Mouse (Mus musculus) forebrain, embryonic 14.5 days (tissue): Measurements from ENCODE around the gene Izumo1r. TPM values are rescaled to one million over a fixed set of nuclear protein-coding genes. Genes with fewer than 3 reads are reported as not detected.

Experiments used
- ATAC-seq: fragments of 200-750 bp; cut with Nextera tagmentation; 2 replicates; pipeline ENCODE4 v1.8.0; 2017; ENCODE audit warnings: mild to moderate bottlenecking, moderate library complexity
- DNase-seq: peaks from one replicate; pipeline ENCODE4 v3.0.0-alpha.2; 2015; ENCODE audit warnings: low spot score
- H3K27ac ChIP-seq: fragments of 300-500 bp; sonication (generic); 2 replicates; pipeline ENCODE4 v1.5.1; 2014; ENCODE audit warnings: low read depth, mild to moderate bottlenecking, control low read depth, low read length, moderate library complexity
- H3K27me3 ChIP-seq: fragments of 300-500 bp; sonication (generic); replicated peaks from 2 replicates; pipeline ENCODE4 v1.6.1; 2014; ENCODE audit warnings: low read length, control low read depth, mixed read lengths; ENCODE audit not compliant: control insufficient read depth, insufficient read depth
- H3K36me3 ChIP-seq: fragments of 300-500 bp; sonication (generic); 2 replicates; pipeline ENCODE4 v1.6.1; 2014; ENCODE audit warnings: low read length, control low read depth; ENCODE audit not compliant: control insufficient read depth, insufficient read depth
- H3K4me1 ChIP-seq: fragments of 300-500 bp; sonication (generic); 2 replicates; pipeline ENCODE4 v1.6.1; 2014; ENCODE audit warnings: antibody characterized with exemption, low read length, control low read depth; ENCODE audit not compliant: control insufficient read depth, insufficient read depth
- H3K4me2 ChIP-seq: fragments of 300-500 bp; sonication (generic); 2 replicates; pipeline ENCODE4 v1.6.1; 2014; ENCODE audit warnings: mild to moderate bottlenecking, control low read depth, low read length
- H3K4me3 ChIP-seq: fragments of 300-500 bp; sonication (generic); 2 replicates; pipeline ENCODE4 v1.5.1; 2014; ENCODE audit warnings: low read depth, low read length, control low read depth
- H3K9ac ChIP-seq: fragments of 300-500 bp; sonication (generic); 2 replicates; pipeline ENCODE4 v1.6.1; 2014; ENCODE audit warnings: mild to moderate bottlenecking, low read length, control low read depth, moderate library complexity
- H3K9me3 ChIP-seq: fragments of 300-500 bp; sonication (generic); replicated peaks from 2 replicates; pipeline ENCODE4 v1.6.1; 2016; ENCODE audit warnings: low read length, control low read depth, mixed read lengths; ENCODE audit not compliant: control insufficient read depth
- WGBS: fragments of 180-500 bp; shearing (Covaris S2); extraction: QIAGEN DNeasy Blood & Tissue Kit; methylation state at CpG from one replicate; pipeline ENCODE4 v1.1.7; 2014; 5-methylcytosine and 5-hydroxymethylcytosine counted together
- polyA plus RNA-seq: library from polyadenylated mRNA; unstranded; fragments of >200 nt; fragmentation: Nextera tagmentation; extraction: Ambion mirVana; gene quantifications from 2 replicates; pipeline ENCODE4 v1.2.1, GENCODE M21; 2014

The Izumo1r gene
- polyA plus RNA-seq, 1 experiment from 2014 or later, result not detected

DNA sequence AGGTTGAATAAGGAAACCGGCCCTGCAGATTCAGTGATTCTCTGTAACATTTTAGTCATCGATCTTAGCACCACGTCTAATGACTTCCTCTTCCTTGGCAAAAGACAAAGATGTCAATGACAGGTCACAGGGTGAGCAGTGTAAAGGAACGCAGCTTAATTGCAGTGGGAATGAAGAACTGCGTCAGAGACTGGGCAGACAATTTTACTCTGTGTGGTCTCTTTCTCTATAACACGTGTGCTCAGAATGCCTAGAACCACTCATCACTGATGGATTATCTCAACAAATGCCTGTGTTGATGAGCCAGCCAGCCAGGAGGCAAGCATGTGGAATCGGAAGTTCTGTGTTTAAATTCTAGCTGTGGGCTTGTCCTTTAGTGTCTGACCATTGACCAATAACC, 28.2 kb upstream of the Izumo1r start:
- 67% methylated on average over 7 of the region's 7 CpGs for whole genome bisulfite sequencing
- no peaks in the 10 kb centered on the region for H3K9me3 ChIP-seq
- ATAC-seq, result no peak
- H3K9ac ChIP-seq, result no peak overlapping the region
- no peaks in the 10 kb centered on the region for H3K36me3 ChIP-seq
- H3K27me3 ChIP-seq, result no peaks in the 10 kb centered on the region
- H3K4me2 ChIP-seq, result no peak overlapping the region
- H3K4me3 ChIP-seq, result no peak overlapping the region
- no peak for DNase-seq
- H3K27ac ChIP-seq, result no peak overlapping the region
- no peaks in the 10 kb centered on the region for H3K4me1 ChIP-seq

DNA sequence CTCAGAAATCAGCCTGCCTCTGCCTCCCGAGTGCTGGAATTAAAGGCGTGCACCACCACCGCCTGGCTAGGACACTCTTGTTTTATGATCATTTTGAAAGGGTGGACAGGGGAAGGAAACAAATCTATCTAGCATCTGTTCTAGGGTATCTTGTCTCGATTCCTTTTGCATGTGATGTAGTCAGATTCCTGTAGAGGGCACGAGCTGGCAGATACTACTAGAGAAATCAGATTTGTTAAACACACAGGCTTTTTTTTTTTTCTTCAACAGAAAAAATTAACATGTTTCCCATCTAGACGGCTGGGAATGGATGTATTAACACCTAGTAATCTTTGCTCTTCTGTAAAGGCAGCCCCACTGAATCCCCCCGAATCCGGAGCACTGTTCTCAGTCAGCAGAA, 27.5 kb upstream of the Izumo1r start:
- Histone ChIP-seq H3K4me2 (no peak overlapping the region), H3K36me3 (no peaks in the 10 kb centered on the region), H3K9me3 (no peaks in the 10 kb centered on the region), H3K27ac (no peak overlapping the region), H3K9ac (no peak overlapping the region), H3K4me1 (no peaks in the 10 kb centered on the region), H3K27me3 (no peaks in the 10 kb centered on the region), H3K4me3 (no peak overlapping the region)
- 87% methylated on average over 8 of the region's 8 CpGs for WGBS
- no peak for DNase-seq
- ATAC-seq, result no peak

DNA sequence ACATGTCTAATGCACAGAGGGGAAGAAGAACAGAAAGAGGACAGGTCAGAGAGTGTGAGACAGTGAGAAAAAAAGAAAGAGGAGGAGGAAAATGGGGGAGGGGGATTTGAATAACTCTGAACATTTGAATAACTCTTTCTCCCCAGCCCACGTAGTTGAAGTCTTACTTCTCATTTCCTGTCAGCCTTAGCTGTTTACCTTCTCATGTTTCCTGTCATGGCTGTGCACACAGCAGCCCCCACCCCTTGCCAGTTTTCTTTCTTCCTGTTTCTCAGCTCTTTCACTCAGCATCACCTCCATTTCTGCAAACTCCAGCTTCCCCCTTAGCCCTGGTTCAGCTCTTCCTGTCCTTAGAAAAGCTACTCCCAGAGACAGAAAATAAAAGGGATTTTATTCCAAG, 22.8 kb upstream of the Izumo1r start:
- Histone ChIP-seq H3K9ac (no peak overlapping the region), H3K27ac (no peak overlapping the region), H3K9me3 (no peaks in the 10 kb centered on the region), H3K27me3 (no peaks in the 10 kb centered on the region), H3K4me3 (no peak overlapping the region), H3K4me2 (no peak overlapping the region), H3K4me1 (no peaks in the 10 kb centered on the region), H3K36me3 (no peaks in the 10 kb centered on the region)
- DNase-seq (no peak), ATAC-seq (no peak)
- WGBS, result 24% methylated on average over 1 of the region's 1 CpGs

DNA sequence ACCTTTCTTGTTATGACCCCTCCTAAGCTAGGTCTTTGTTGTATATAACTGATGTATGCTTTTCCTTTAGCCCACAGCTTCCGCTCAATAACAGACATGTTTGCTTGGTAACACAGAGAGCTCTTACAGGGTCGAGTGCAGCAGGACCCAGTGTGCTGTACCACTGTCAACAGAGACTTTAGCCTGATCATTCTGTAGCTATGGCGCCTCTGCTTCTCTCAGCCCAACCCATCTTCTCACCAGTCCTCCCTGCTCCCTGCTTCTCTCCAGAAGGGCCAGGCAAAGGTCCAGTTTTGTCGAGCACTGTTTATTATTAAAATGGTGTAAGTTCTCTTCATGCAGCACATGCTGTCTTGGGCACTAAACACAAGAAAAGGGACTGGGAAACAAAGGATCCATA, 19.9 kb upstream of the Izumo1r start:
- H3K9ac ChIP-seq, result no peak overlapping the region
- no peaks in the 10 kb centered on the region for H3K9me3 ChIP-seq
- H3K27me3 ChIP-seq, result no peaks in the 10 kb centered on the region
- H3K36me3 ChIP-seq, result no peaks in the 10 kb centered on the region
- H3K4me3 ChIP-seq, result no peak overlapping the region
- H3K4me1 ChIP-seq, result no peaks in the 10 kb centered on the region
- H3K27ac ChIP-seq, result no peak overlapping the region
- H3K4me2 ChIP-seq, result no peak overlapping the region
- DNase-seq, result no peak
- WGBS, result 74% methylated on average over 4 of the region's 4 CpGs
- ATAC-seq, result no peak

DNA sequence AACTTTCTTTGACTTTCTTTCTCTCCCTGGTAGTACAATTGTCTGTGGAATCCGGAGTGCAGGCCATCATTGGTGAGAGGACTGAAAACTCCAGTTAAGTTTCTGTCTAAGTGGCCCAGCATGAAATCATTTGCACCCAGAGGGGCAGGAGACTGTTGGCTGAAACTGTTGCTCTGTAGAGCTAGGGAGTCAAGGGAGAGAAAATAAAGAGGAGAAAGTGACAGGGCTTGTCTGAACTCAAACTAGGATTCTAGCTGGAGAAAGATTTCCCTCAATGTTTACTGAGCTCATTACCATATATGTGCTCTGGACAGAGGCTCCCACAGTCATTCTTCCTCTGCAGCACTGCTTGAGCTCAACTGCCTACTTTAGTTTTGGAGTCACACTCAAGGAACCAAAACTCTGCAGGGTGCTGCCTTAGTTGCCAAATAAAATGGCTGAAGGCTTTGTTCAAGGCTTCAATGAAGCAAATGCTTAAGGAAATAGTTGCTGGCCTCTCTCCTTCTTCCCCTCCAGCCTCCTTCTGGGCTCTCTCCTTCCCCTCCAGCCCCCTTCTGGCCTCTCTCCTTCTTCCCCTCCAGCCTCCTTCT, 18.3 kb upstream of the Izumo1r start:
- Histone ChIP-seq H3K27ac (no peak overlapping the region), H3K4me2 (no peak overlapping the region), H3K4me3 (no peak overlapping the region), H3K9me3 (no peaks in the 10 kb centered on the region), H3K4me1 (no peaks in the 10 kb centered on the region), H3K36me3 (no peaks in the 10 kb centered on the region), H3K27me3 (no peaks in the 10 kb centered on the region), H3K9ac (no peak overlapping the region)
- ATAC-seq (no peak), DNase-seq (peak; percentile 25)
- 7% methylated on average over 1 of the region's 1 CpGs for WGBS

DNA sequence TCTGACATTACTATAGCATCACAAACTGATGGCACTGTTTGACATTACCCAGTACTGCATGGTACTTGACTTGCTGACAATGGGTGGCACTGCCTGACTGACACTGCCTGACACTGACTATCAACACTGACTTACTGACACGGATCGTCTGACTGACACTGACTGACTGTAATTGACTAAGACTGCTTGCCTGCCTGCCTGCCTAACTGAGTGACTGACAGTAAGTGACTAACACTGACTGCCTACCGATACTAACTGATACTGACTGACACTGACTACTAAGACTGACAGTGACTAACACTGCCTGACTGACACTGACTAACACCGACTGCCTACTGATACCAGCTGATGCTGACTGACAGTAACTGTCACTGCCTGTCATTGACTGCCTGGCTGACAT, 17.5 kb upstream of the Izumo1r start:
- Histone ChIP-seq H3K9me3 (no peaks in the 10 kb centered on the region), H3K36me3 (no peaks in the 10 kb centered on the region), H3K27ac (no peak overlapping the region), H3K4me2 (no peak overlapping the region), H3K9ac (no peak overlapping the region), H3K4me1 (no peaks in the 10 kb centered on the region), H3K27me3 (no peaks in the 10 kb centered on the region), H3K4me3 (no peak overlapping the region)
- no peak for ATAC-seq
- WGBS, result 63% methylated on average over 4 of the region's 4 CpGs
- no peak for DNase-seq

DNA sequence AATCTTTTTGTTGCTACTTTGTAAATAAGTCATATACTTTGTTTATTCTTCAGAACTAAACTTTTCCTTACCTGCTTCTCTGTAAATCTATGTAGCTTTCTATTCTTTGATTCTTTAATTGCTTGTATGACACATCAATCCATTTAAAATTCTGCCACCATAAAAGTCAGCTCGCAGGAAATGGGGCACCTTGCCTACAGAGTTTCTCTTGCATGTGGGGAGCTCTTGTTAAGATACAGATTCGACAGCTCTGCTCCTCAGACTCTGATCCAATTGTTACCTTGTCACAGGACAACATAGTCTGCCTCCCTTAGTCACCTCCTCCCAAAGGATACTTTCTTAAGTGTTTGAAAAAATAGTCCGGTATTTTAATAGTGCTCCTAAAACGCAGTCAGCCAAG, 16.9 kb upstream of the Izumo1r start:
- no peaks in the 10 kb centered on the region for H3K36me3 ChIP-seq
- H3K9me3 ChIP-seq, result no peaks in the 10 kb centered on the region
- H3K9ac ChIP-seq, result no peak overlapping the region
- no peak overlapping the region for H3K4me3 ChIP-seq
- H3K27ac ChIP-seq, result no peak overlapping the region
- H3K4me1 ChIP-seq, result no peaks in the 10 kb centered on the region
- WGBS, result 87% methylated on average over 4 of the region's 4 CpGs
- H3K27me3 ChIP-seq, result no peaks in the 10 kb centered on the region
- no peak overlapping the region for H3K4me2 ChIP-seq
- DNase-seq, result no peak
- ATAC-seq, result no peak

DNA sequence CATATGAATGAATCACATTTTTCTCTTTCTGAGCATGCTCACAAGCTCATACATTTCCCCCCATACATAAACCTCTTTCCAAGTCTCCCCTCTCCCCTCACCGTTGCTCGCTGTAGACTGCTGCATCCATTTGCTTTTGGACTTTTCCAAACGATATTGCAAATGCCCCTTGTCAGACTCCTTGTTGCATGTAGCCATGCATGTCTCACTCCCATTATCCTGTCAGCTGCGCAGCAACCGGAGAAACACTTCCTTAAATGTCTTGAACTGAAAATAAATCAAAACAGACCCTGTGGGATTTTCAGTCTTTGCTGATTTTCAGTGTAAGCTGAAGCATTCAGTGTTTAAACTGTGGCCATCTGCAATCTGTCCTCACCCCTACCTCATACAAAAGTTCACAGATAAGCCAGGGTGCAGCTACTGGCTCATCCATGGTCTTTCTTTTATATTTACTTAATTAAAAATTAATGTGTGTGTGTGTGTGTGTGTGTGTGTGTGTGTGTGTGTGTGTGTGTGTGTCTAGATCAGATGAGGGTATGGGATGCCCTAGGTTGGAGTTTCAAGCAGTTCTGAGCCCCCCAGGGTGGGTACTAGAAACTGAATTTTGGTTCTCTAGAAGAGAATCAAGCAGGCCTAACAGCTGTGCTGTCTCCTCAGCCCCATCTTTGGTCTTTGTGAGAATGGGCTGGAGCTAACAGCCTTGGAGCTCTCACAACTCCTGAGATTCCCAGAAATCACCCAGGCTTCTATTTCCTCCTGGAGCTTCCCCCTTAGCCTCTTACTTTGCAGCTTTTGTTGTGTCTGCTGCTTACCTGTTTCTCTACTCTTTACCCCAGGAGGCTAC, 15.3 kb upstream of the Izumo1r start:
- ATAC-seq, result no peak
- no peaks in the 10 kb centered on the region for H3K4me1 ChIP-seq
- no peaks in the 10 kb centered on the region for H3K27me3 ChIP-seq
- no peak overlapping the region for H3K27ac ChIP-seq
- H3K9ac ChIP-seq, result no peak overlapping the region
- H3K4me3 ChIP-seq, result no peak overlapping the region
- H3K9me3 ChIP-seq, result no peaks in the 10 kb centered on the region
- 85% methylated on average over 5 of the region's 5 CpGs for WGBS
- H3K36me3 ChIP-seq, result no peaks in the 10 kb centered on the region
- H3K4me2 ChIP-seq, result no peak overlapping the region
- DNase-seq, result no peak

DNA sequence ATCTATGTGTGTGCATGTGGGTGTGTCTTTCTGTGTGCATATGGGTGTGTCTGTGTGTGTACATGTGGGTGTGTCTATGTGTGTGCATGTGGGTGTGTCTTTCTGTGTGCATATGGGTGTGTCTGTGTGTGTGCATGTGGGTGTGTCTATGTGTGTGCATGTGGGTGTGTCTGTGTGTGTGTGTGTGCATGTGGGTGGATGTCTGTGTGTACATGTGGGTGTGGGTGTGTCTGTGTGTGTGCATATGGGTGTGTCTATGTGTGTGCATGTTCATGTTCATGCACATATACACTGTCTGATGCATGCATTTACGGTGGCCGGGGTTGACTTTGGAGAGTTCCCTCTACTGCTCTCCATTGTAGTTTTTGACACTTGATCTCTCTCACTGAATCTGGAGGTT, 13.9 kb upstream of the Izumo1r start:
- Histone ChIP-seq H3K4me2 (no peak overlapping the region), H3K9me3 (no peaks in the 10 kb centered on the region), H3K36me3 (no peaks in the 10 kb centered on the region), H3K4me3 (no peak overlapping the region), H3K27ac (no peak overlapping the region), H3K4me1 (no peaks in the 10 kb centered on the region), H3K27me3 (no peaks in the 10 kb centered on the region), H3K9ac (no peak overlapping the region)
- DNase-seq (no peak), ATAC-seq (no peak)
- 89% methylated on average over 2 of the region's 2 CpGs for WGBS
